Mouse (Mus musculus) kidney, postnatal 0 days (tissue): Measurements from ENCODE around the gene Trpc7. TPM values are rescaled to one million over a fixed set of nuclear protein-coding genes. Genes with fewer than 3 reads are reported as not detected.

Experiments used
- ATAC-seq: fragments of 200-750 bp; cut with Nextera tagmentation; replicated peaks from 2 replicates; pipeline ENCODE4 v1.8.0; 2017; ENCODE audit warnings: low read depth, moderate number of reproducible peaks, moderate TSS enrichment, moderate library complexity; ENCODE audit not compliant: low FRiP score
- DNase-seq: peaks from one replicate; pipeline ENCODE4 v3.0.0-alpha.2; 2016; ENCODE audit warnings: low spot score
- H3K27ac ChIP-seq: fragments of 300-500 bp; sonication (generic); 2 replicates; pipeline ENCODE4 v1.5.1; 2014; ENCODE audit warnings: mild to moderate bottlenecking
- H3K27me3 ChIP-seq: fragments of 300-500 bp; sonication (generic); 2 replicates; pipeline ENCODE4 v1.6.1; 2014; ENCODE audit warnings: low read length, mixed read lengths; ENCODE audit not compliant: insufficient read depth
- H3K36me3 ChIP-seq: fragments of 300-500 bp; sonication (generic); 2 replicates; pipeline ENCODE4 v1.6.1; 2014; ENCODE audit warnings: low read length, mixed read lengths; ENCODE audit not compliant: insufficient read depth
- H3K4me1 ChIP-seq: fragments of 300-500 bp; sonication (generic); replicated peaks from 2 replicates; pipeline ENCODE4 v1.6.1; 2014; ENCODE audit warnings: antibody characterized with exemption, low read length, mixed read lengths; ENCODE audit not compliant: insufficient read depth
- H3K4me2 ChIP-seq: fragments of 300-500 bp; sonication (generic); 2 replicates; pipeline ENCODE4 v1.6.1; 2014; ENCODE audit warnings: mild to moderate bottlenecking, low read length, moderate library complexity, mixed read lengths
- H3K4me3 ChIP-seq: fragments of 300-500 bp; sonication (generic); replicated peaks from 2 replicates; pipeline ENCODE4 v1.5.1; 2014; ENCODE audit warnings: low read depth, low read length
- H3K9ac ChIP-seq: fragments of 300-500 bp; sonication (generic); 2 replicates; pipeline ENCODE4 v1.6.1; 2014; ENCODE audit warnings: low read depth, low read length
- H3K9me3 ChIP-seq: fragments of 300-500 bp; sonication (generic); replicated peaks from 2 replicates; pipeline ENCODE4 v1.6.1; 2016; ENCODE audit warnings: low read length, inconsistent platforms, mixed read lengths
- CTCF ChIP-seq: IDR thresholded peaks from 2 replicates; pipeline ENCODE4 v1.5.1; 2016; ENCODE audit warnings: antibody characterized with exemption, low read depth, mild to moderate bottlenecking, moderate library complexity
- WGBS: fragments of 180-500 bp; shearing (Covaris S2); extraction: QIAGEN DNeasy Blood & Tissue Kit; methylation state at CpG from one replicate; pipeline ENCODE4 v1.1.7; 2014; 5-methylcytosine and 5-hydroxymethylcytosine counted together
- polyA plus RNA-seq: library from polyadenylated mRNA; unstranded; fragments of >200 nt; fragmentation: Nextera tagmentation; extraction: Ambion mirVana; gene quantifications from 2 replicates; pipeline ENCODE4 v1.2.1, GENCODE M21; 2015

The Trpc7 gene
- polyA plus RNA-seq, 1 experiment from 2014 or later: 0.16 TPM

DNA sequence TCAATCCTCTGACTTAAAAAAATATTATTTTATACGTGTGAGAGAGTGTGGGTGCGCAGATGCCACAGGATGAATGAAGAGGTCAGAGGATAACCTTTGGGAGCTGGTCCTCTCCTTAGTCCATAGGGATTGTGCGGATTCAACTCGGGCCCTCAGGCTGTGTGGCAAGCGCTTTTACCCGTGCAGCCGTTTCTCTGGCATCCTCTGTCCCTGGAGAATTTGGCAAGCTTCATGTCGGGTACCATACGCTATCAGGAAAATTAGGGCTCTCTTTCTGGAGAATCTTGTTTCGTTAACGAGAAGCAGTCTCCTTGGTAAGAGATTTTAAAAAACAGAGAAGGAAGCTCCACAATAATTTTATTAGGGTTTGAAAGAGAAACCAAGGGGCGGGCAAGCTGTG, 15.3 kb upstream of the Trpc7 start:
- Histone ChIP-seq H3K4me3 (no peak overlapping the region), H3K36me3 (no peaks in the 10 kb centered on the region), H3K9ac (no peak overlapping the region), H3K27me3 (no peaks in the 10 kb centered on the region), H3K4me2 (no peak overlapping the region), H3K4me1 (no peaks in the 10 kb centered on the region), H3K27ac (no peak overlapping the region), H3K9me3 (no peaks in the 10 kb centered on the region)
- no peak for ATAC-seq
- 83% methylated on average over 12 of the region's 12 CpGs for WGBS
- TF ChIP-seq CTCF: no peak
- no peak for DNase-seq

DNA sequence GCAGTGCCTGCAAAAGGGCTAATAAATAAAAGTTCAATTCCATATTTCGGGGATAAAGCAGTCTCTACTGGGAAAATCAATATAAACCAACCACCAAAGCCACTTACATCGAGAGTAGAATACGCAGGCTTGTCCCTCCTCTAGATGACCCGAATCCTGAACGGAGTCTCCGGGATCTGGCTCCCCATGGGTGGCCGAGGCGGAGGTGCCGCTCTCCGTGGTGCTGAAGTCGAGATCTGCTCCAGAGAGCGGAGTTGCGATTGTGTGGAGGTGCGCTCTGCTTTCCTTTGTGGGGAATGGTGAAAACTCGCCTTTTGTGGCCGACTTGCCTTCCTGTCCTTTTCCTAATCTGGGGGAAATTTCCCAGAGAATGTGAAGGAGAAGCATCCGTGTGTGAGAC, 407 bp downstream of the Trpc7 start:
- Histone ChIP-seq H3K36me3 (no peaks in the 10 kb centered on the region), H3K27ac (no peak overlapping the region), H3K4me2 (no peak overlapping the region), H3K4me3 (no peak overlapping the region), H3K27me3 (no peaks in the 10 kb centered on the region), H3K9ac (no peak overlapping the region), H3K9me3 (no peaks in the 10 kb centered on the region), H3K4me1 (no peaks in the 10 kb centered on the region)
- TF ChIP-seq CTCF: no peak
- WGBS: 3% methylated on average over 17 of the region's 17 CpGs
- peak; percentile 79 for DNase-seq
- ATAC-seq: no peak

DNA sequence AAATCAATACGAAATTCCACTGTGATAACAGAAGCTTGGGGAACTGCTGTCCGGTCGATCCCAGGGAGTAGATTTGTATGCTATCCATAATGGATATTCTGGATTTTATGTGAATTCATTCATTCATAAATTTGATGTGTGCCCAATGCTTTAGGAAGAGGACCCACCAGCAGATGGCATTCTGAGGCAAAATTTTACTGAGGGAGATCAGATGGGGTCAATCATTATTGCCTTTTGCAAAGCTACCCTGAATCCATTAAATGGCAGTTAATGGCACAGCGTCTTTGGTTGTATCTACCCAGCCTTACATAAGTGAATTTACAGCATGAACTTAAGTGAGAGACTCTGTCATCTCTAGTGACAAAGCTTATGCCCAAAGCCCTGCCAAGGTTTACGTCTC, 1.2 kb downstream of the Trpc7 start:
- DNase-seq (no peak), ATAC-seq (no peak)
- Histone ChIP-seq H3K9me3 (no peaks in the 10 kb centered on the region), H3K27ac (no peak overlapping the region), H3K4me3 (no peak overlapping the region), H3K36me3 (no peaks in the 10 kb centered on the region), H3K4me1 (no peaks in the 10 kb centered on the region), H3K9ac (no peak overlapping the region), H3K27me3 (no peaks in the 10 kb centered on the region), H3K4me2 (no peak overlapping the region)
- WGBS: 90% methylated on average over 5 of the region's 5 CpGs
- TF ChIP-seq CTCF: no peak; the same call in 1 of the 2 replicates

DNA sequence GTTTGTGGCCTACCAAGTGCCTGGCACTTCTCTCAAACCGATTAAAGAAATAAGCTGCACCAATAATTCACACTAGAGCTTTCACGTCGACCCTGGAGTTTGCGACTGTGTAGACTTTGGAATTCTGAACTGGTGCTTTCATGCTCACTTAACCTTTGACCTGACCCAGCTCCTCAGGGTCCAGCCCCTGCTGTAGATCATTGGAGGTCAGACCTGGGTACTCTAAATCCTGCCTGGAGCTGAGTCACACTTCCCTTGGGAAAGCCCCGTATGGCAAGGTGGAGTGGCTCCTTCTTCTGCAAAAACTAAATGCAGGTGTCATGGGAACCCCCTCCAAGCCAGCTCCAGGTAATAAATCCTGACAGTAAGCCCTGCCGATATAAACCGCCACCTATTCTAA, 5.9 kb downstream of the Trpc7 start:
- ATAC-seq (no peak), DNase-seq (no peak)
- WGBS: 29% methylated on average over 7 of the region's 7 CpGs
- Histone ChIP-seq H3K4me2 (no peak overlapping the region), H3K36me3 (no peaks in the 10 kb centered on the region), H3K27ac (no peak overlapping the region), H3K27me3 (no peaks in the 10 kb centered on the region), H3K9me3 (no peaks in the 10 kb centered on the region), H3K4me3 (no peak overlapping the region), H3K4me1 (no peaks in the 10 kb centered on the region), H3K9ac (no peak overlapping the region)
- no peak for TF ChIP-seq CTCF

DNA sequence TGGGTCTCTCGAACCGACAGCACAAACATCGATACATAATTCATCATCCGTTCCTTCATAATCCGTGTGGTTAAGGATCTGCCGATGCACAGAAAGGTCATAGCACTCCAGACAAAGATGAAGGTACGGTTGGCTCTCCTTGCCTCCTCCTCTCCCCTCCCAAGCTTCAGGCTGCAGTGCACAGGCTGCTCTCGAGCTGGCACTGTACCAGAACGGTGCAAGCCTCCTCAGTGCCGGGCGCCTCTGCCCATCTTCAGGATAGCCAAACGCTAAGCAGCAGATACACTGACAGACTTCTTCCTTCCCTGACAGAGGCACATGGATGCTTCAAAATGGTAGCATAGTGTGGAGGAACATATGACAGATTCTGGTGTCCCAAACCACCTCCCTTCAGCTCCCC, 12.9 kb downstream of the Trpc7 start:
- whole genome bisulfite sequencing: 84% methylated on average over 12 of the region's 12 CpGs
- ATAC-seq (no peak), DNase-seq (no peak)
- Histone ChIP-seq H3K9me3 (no peaks in the 10 kb centered on the region), H3K36me3 (no peaks in the 10 kb centered on the region), H3K4me3 (no peak overlapping the region), H3K27me3 (no peaks in the 10 kb centered on the region), H3K27ac (no peak overlapping the region), H3K9ac (no peak overlapping the region), H3K4me2 (no peak overlapping the region), H3K4me1 (no peaks in the 10 kb centered on the region)
- TF ChIP-seq CTCF: no peak

DNA sequence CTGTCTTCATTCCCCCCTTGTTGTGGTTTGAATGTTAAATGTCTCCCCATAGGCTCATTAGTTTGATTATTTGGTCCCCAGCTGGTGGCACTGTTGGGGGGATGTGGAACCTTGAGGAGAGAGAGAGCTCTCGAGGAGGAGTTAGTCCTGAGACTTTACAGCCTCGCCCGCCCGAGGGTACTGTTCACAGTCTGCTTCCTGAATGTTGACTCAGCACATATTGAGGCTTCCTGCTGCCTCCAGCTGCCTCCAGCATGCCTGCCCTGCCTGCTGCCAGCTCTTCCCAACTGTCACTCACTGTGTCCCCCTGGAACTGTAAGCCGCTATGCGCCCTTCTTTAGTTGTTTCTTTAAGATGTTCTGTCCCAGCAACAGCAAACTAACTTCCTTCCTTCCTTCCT, 31.2 kb downstream of the Trpc7 start:
- 78% methylated on average over 6 of the region's 6 CpGs for WGBS

DNA sequence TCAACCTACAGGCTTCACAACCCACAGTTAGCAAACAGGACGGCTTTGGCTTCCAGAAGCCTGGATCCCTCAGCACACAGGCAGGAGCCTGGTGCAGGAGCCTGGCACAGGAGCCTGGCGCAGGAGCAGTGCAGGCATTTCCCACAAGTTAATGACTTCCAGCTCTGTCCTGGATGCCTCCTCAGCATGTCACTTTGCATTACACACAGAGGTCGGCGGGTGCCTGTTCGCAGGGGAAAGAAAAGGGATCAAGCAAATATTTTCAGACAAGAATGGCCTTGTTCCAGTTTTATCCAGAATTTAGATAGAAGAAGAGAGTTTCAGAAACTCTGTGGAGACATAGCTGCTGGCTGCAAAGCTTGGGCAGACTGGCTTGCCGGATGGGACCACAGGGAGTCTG, 33.8 kb downstream of the Trpc7 start:
- DNase-seq (no peak), ATAC-seq (no peak)
- no peak for TF ChIP-seq CTCF
- 72% methylated on average over 6 of the region's 6 CpGs for WGBS
- Histone ChIP-seq H3K36me3 (no peaks in the 10 kb centered on the region), H3K9me3 (no peaks in the 10 kb centered on the region), H3K4me1 (no peaks in the 10 kb centered on the region), H3K4me3 (no peak overlapping the region), H3K27me3 (no peaks in the 10 kb centered on the region), H3K27ac (no peak overlapping the region), H3K4me2 (no peak overlapping the region), H3K9ac (no peak overlapping the region)

More for the DNA sequence above, 31.2 kb downstream of the Trpc7 start:
- Histone ChIP-seq H3K27me3 (no peaks in the 10 kb centered on the region), H3K4me1 (no peaks in the 10 kb centered on the region), H3K4me3 (no peak overlapping the region), H3K27ac (no peak overlapping the region), H3K36me3 (no peaks in the 10 kb centered on the region), H3K4me2 (no peak overlapping the region), H3K9ac (no peak overlapping the region), H3K9me3 (no peaks in the 10 kb centered on the region)
- no peak for ATAC-seq
- TF ChIP-seq CTCF: no peak
- no peak for DNase-seq
